Mouse (Mus musculus): Measurements from ENCODE around the gene Marcks.

- TF ChIP-seq HCFC1 (IDR thresholded peaks at IDR 0.05; ENCODE audit: borderline replicate concordance, insufficient read depth, low read length) = no peak
- no peak for TF ChIP-seq MAFK (IDR thresholded peaks at IDR 0.05; ENCODE audit: insufficient read depth, low read depth, low read length)
- no peak for TF ChIP-seq CHD2 (IDR thresholded peaks at IDR 0.05; ENCODE audit: low read depth, low read length)
- TF ChIP-seq ZNF384 (IDR thresholded peaks at IDR 0.05; ENCODE audit: low read depth, low read length) = no peak
Observed at GRCm38 (mm10) chr10:37141621-37142020, 2.9 kb upstream of the Marcks start.

Measured in ES-E14 (cell line).